Mouse (Mus musculus) stomach, embryonic 16.5 days (tissue): ENCODE data around the gene Bst1. TPM values are rescaled to one million over a fixed set of nuclear protein-coding genes. Genes with fewer than 3 reads are reported as not detected.

Experiments used
- ATAC-seq: fragments of 200-750 bp; cut with Nextera tagmentation; 2 replicates; pipeline ENCODE4 v1.8.0; 2017; ENCODE audit warnings: moderate number of reproducible peaks, moderate TSS enrichment; ENCODE audit not compliant: insufficient read depth, low FRiP score
- H3K27ac ChIP-seq: fragments of 300-500 bp; sonication (generic); 2 replicates; pipeline ENCODE4 v1.5.1; 2014; ENCODE audit warnings: low read length
- H3K27me3 ChIP-seq: fragments of 300-500 bp; sonication (generic); 2 replicates; pipeline ENCODE4 v1.6.1; 2014; ENCODE audit warnings: low read length, control low read depth, mixed read lengths; ENCODE audit not compliant: control insufficient read depth, insufficient read depth
- H3K36me3 ChIP-seq: fragments of 300-500 bp; sonication (generic); 2 replicates; pipeline ENCODE4 v1.6.1; 2014; ENCODE audit warnings: low read length; ENCODE audit not compliant: control insufficient read depth, insufficient read depth
- H3K4me1 ChIP-seq: fragments of 300-500 bp; sonication (generic); 2 replicates; pipeline ENCODE4 v1.6.1; 2014; ENCODE audit warnings: low read length, control low read depth, mixed read lengths; ENCODE audit not compliant: control insufficient read depth, insufficient read depth
- H3K4me2 ChIP-seq: fragments of 300-500 bp; sonication (generic); 2 replicates; pipeline ENCODE4 v1.6.1; 2014; ENCODE audit warnings: low read depth, low read length, mixed read lengths
- H3K4me3 ChIP-seq: fragments of 300-500 bp; sonication (generic); replicated peaks from 2 replicates; pipeline ENCODE4 v1.5.1; 2014; ENCODE audit warnings: mild to moderate bottlenecking, low read length
- H3K9ac ChIP-seq: fragments of 300-500 bp; sonication (generic); 2 replicates; pipeline ENCODE4 v1.6.1; 2014; ENCODE audit warnings: low read length
- H3K9me3 ChIP-seq: fragments of 300-500 bp; sonication (generic); replicated peaks from 2 replicates; pipeline ENCODE4 v1.6.1; 2016; ENCODE audit warnings: low read length, control low read depth; ENCODE audit not compliant: control insufficient read depth
- WGBS: fragments of 180-500 bp; shearing (Covaris S2); extraction: QIAGEN DNeasy Blood & Tissue Kit; methylation state at CpG from one replicate; pipeline ENCODE4 v1.1.7; 2014; 5-methylcytosine and 5-hydroxymethylcytosine counted together
- polyA plus RNA-seq: library from polyadenylated mRNA; unstranded; fragments of >200 nt; fragmentation: Nextera tagmentation; extraction: Ambion mirVana; gene quantifications from 2 replicates; pipeline ENCODE4 v1.2.1, GENCODE M21; 2015

Bst1 gene
- polyA plus RNA-seq, 1 experiment from 2014 or later = 3.0 TPM

- H3K4me2 ChIP-seq = no peak overlapping the region
- no peak overlapping the region for H3K27ac ChIP-seq
- no peak overlapping the region for H3K4me3 ChIP-seq
- 57% methylated on average over 1 of the region's 1 CpGs for WGBS
- no peaks in the 10 kb centered on the region for H3K27me3 ChIP-seq
- ATAC-seq = no peak
- peaks cover 9% of the 10 kb centered on the region; the same call in 1 of the 2 replicates for H3K4me1 ChIP-seq
- H3K36me3 ChIP-seq = no peaks in the 10 kb centered on the region
- no peak overlapping the region for H3K9ac ChIP-seq
- peaks cover 2% of the 10 kb centered on the region; the same call in 1 of the 2 replicates for H3K9me3 ChIP-seq
Observed at GRCm38 (mm10) chr5:43845646-43846045, 27.0 kb downstream of the Bst1 start.

DNA sequence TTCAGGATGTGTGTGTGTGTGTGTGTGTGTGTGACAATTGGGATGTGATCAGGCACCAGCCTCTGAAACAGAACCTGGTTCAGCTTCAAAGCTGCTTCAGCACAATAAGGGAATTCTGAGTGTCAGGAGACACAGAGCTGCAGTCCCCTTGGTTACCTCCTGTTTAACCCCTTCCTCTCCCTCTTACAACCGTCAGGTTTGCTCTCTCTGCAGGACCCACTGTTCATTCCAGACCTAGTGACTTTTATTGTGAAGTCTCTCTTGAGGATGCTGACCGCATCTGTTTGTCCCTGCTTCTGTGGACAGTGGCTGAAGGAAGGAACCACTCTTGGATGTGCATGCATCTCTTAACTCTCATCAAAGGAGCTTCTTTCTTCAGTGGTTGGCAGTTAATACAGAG lies 27.5 kb downstream of the Bst1 start:
- no peak for ATAC-seq
- no peak overlapping the region for H3K4me2 ChIP-seq
- no peak overlapping the region for H3K4me3 ChIP-seq
- H3K4me1 ChIP-seq = peaks cover 9% of the 10 kb centered on the region; the same call in 1 of the 2 replicates
- H3K27ac ChIP-seq = no peak overlapping the region
- H3K9ac ChIP-seq = no peak overlapping the region
- WGBS = 43% methylated on average over 2 of the region's 2 CpGs
- H3K9me3 ChIP-seq = peaks cover 2% of the 10 kb centered on the region; the same call in 1 of the 2 replicates
- H3K36me3 ChIP-seq = no peaks in the 10 kb centered on the region
- no peaks in the 10 kb centered on the region for H3K27me3 ChIP-seq

GRCm38 (mm10) chr5:43847555-43847954 lies 28.9 kb downstream of the Bst1 start:
- Histone ChIP-seq H3K4me2 (no peak overlapping the region), H3K4me3 (no peak overlapping the region), H3K9ac (no peak overlapping the region), H3K36me3 (no peaks in the 10 kb centered on the region), H3K27me3 (no peaks in the 10 kb centered on the region), H3K27ac (no peak overlapping the region), H3K4me1 (0 out of 2 replicates have a peak, but pooled peaks cover 3% of the 10 kb centered on the region), H3K9me3 (peaks cover 2% of the 10 kb centered on the region; the same call in 1 of the 2 replicates)
- ATAC-seq = no peak

- Histone ChIP-seq H3K36me3 (no peaks in the 10 kb centered on the region), H3K9ac (no peak overlapping the region), H3K4me1 (no peaks in the 10 kb centered on the region), H3K27ac (no peak overlapping the region), H3K27me3 (no peaks in the 10 kb centered on the region), H3K9me3 (peaks cover 2% of the 10 kb centered on the region; the same call in 1 of the 2 replicates), H3K4me2 (no peak overlapping the region), H3K4me3 (no peak overlapping the region)
- ATAC-seq = no peak
- 93% methylated on average over 3 of the region's 3 CpGs for WGBS
Observed at GRCm38 (mm10) chr5:43848275-43848674, 29.6 kb downstream of the Bst1 start.

DNA sequence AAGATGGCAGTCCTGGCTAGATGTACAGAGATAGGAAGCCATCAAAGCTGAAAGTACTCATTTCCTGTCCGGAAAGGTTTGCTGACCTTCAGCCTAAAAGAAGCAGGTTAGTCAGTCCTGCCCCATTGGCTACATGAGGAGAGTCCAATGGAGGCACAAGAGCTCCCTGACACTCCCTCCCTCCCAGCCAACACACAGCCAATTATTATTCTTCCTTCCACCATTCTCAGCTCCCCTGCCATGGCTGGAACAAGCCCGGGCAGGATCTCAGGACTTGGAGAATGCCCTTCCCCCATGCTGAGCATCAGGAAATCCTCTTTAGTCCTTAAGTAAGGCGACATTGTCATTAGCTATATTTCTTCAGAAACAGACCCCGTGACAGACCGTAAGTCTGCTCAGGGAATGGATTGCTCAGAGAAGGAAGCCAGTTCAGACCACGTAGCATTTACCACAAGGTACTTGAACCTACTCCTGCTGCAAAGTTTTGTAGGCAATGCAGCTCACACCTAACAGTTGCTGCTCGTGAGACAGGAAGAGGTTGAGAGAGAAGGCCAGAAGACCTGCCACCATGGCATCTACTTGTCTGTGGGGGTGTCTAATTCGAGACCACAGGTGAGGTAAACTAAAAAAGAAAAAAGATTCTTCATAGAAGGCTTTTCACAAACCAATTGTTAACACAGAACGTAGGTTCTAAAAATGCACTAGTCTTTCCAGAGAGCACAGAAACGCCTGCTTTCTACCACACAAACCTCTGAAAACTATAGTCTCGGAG lies 34.6 kb downstream of the Bst1 start:
- H3K4me2 ChIP-seq = no peak overlapping the region
- H3K9me3 ChIP-seq = no peaks in the 10 kb centered on the region; the same call in none of the 2 replicates
- H3K27ac ChIP-seq = no peak overlapping the region; the same call in 1 of the 2 replicates
- no peak overlapping the region for H3K9ac ChIP-seq
- no peaks in the 10 kb centered on the region for H3K4me1 ChIP-seq
- H3K4me3 ChIP-seq = no peak overlapping the region
- 72% methylated on average over 11 of the region's 11 CpGs for WGBS
- no peaks in the 10 kb centered on the region for H3K36me3 ChIP-seq
- no peaks in the 10 kb centered on the region for H3K27me3 ChIP-seq
- ATAC-seq = no peak

GRCm38 (mm10) chr5:43853868-43854488 lies 35.3 kb downstream of the Bst1 start:
- H3K4me3 ChIP-seq = no peak overlapping the region
- no peaks in the 10 kb centered on the region for H3K4me1 ChIP-seq
- H3K27ac ChIP-seq = no peak overlapping the region
- H3K9ac ChIP-seq = no peak overlapping the region
- 76% methylated on average over 7 of the region's 7 CpGs for WGBS
- H3K9me3 ChIP-seq = no peaks in the 10 kb centered on the region; the same call in none of the 2 replicates
- no peaks in the 10 kb centered on the region for H3K36me3 ChIP-seq
- H3K27me3 ChIP-seq = no peaks in the 10 kb centered on the region
- H3K4me2 ChIP-seq = no peak overlapping the region
- ATAC-seq = no peak

- ATAC-seq = peak; percentile 58; the same call in 1 of the 2 replicates
- no peak overlapping the region for H3K9ac ChIP-seq
- no peaks in the 10 kb centered on the region for H3K36me3 ChIP-seq
- H3K27ac ChIP-seq = no peak overlapping the region
- H3K4me2 ChIP-seq = no peak overlapping the region
- 9% methylated on average over 2 of the region's 2 CpGs for WGBS
- no peaks in the 10 kb centered on the region; the same call in none of the 2 replicates for H3K9me3 ChIP-seq
- H3K4me3 ChIP-seq = no peak overlapping the region
- no peaks in the 10 kb centered on the region for H3K27me3 ChIP-seq
- no peaks in the 10 kb centered on the region for H3K4me1 ChIP-seq
Observed at GRCm38 (mm10) chr5:43855769-43856168, 37.1 kb downstream of the Bst1 start.

GRCm38 (mm10) chr5:43859663-43860062 lies 41.0 kb downstream of the Bst1 start:
- H3K36me3 ChIP-seq = no peaks in the 10 kb centered on the region
- ATAC-seq = no peak
- H3K4me2 ChIP-seq = no peak overlapping the region
- no peaks in the 10 kb centered on the region for H3K27me3 ChIP-seq
- no peak overlapping the region for H3K9ac ChIP-seq
- no peaks in the 10 kb centered on the region for H3K4me1 ChIP-seq
- no peak overlapping the region for H3K27ac ChIP-seq
- no peaks in the 10 kb centered on the region; the same call in none of the 2 replicates for H3K9me3 ChIP-seq
- 78% methylated on average over 8 of the region's 8 CpGs for WGBS
- no peak overlapping the region for H3K4me3 ChIP-seq

- Histone ChIP-seq H3K27ac (peak overlapping the region; percentile 39; the same call in 1 of the 2 replicates), H3K9me3 (no peaks in the 10 kb centered on the region; the same call in none of the 2 replicates), H3K27me3 (no peaks in the 10 kb centered on the region), H3K4me3 (no peak overlapping the region), H3K9ac (no peak overlapping the region), H3K4me1 (no peaks in the 10 kb centered on the region), H3K4me2 (no peak overlapping the region), H3K36me3 (no peaks in the 10 kb centered on the region)
- 90% methylated on average over 5 of the region's 5 CpGs for WGBS
- ATAC-seq = no peak
Observed at GRCm38 (mm10) chr5:43860096-43860495, 41.4 kb downstream of the Bst1 start.
